Mouse (Mus musculus): ENCODE results near the gene Serpinb1c. TPM values are rescaled to one million over a fixed set of nuclear protein-coding genes. Genes with fewer than 3 reads are reported as not detected.

Gene Serpinb1c
- polyA plus RNA-seq (2014; fragmentation: Illumina TruSeq; extraction: RNeasy Lipid Tissue Mini Kit (QIAGEN cat#74804); ENCODE audit: low read depth, low replicate concordance), result not detected

DNA sequence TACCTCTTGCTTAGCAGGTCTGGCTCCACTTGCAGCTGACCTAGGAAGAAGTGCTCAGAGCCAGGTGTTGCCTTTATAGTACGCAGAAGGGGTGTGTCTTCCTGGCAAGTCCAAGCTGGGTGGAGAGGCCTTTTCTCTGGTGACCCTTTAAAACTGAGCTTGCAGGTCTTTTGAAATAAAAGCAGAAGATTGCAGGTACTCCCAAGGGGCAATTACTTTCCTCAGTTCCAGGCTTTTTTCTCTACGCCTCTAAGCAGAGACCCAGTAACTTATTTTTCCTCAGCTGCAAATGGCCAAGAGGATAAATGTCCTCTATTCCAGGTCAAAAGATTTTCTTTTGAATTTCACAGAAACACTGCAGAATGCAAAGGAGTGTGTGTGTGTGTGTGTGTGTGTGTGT, at the start of gene Serpinb1c:
Gene Serpinb1c (minus strand): TSS at position 101 of the 400 bp plus-strand sequence.

DNA sequence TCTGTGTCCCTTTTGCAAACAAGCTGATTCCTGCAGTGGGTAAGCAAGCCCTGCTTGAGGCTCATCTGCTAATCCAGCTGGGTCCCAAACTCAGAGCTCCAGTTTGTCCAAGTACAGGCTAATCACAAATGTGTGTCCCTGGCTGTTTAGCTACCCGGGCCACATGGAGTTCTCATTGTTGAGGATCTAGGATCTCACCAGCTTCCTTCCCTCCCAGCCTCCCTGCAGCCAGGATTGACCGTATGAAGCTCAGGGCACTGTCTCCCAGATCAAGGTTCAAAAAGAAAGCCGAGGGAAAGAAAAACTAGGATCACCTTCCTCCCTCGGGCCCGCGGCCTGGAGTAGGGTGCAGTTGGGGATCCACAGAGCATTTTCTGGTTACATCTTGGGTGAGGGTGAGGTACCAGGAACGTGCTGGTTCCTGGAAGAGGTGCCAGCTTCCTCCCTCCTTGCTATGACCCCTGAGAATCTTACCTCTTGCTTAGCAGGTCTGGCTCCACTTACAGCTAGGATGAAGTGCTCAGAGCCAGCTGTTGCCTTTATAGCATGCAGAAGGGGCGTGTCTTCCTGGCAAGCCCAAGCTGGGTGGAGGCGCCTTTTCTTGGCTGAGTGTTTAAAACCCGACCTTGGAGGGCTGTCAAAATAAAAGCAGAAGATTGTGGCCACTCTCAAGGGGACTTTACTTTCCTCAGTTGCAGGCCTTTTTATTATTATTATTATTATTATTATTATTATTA, 47.2 kb downstream of the Serpinb1c start, which contains the start of gene Serpinb1a:
Gene Serpinb1a (minus strand): TSS at position 518 of the 737 bp plus-strand sequence.

Other genes with a start within 250 kb of the Serpinb1c start
- 0.20 TPM for gene Mylk4, start 114.3 kb downstream of the Serpinb1c start, polyA plus RNA-seq (2014; fragmentation: Illumina TruSeq; extraction: RNeasy Lipid Tissue Mini Kit (QIAGEN cat#74804); ENCODE audit: low read depth, low replicate concordance)
- 15.9 TPM for gene Wrnip1, start 96.2 kb downstream of the Serpinb1c start, polyA plus RNA-seq (2014; fragmentation: Illumina TruSeq; extraction: RNeasy Lipid Tissue Mini Kit (QIAGEN cat#74804); ENCODE audit: low read depth, low replicate concordance)
- not detected for gene D930007J09Rik, start 95.4 kb downstream of the Serpinb1c start, polyA plus RNA-seq (2014; fragmentation: Illumina TruSeq; extraction: RNeasy Lipid Tissue Mini Kit (QIAGEN cat#74804); ENCODE audit: low read depth, low replicate concordance)
- 32.9 TPM for gene Serpinb1a, start 47.0 kb downstream of the Serpinb1c start, polyA plus RNA-seq (2014; fragmentation: Illumina TruSeq; extraction: RNeasy Lipid Tissue Mini Kit (QIAGEN cat#74804); ENCODE audit: low read depth, low replicate concordance)
- 33.2 TPM for gene Serpinb6b, start 67.0 kb upstream of the Serpinb1c start, polyA plus RNA-seq (2014; fragmentation: Illumina TruSeq; extraction: RNeasy Lipid Tissue Mini Kit (QIAGEN cat#74804); ENCODE audit: low read depth, low replicate concordance)
- 72.2 TPM for gene Serpinb9, start 105.0 kb upstream of the Serpinb1c start, polyA plus RNA-seq (2014; fragmentation: Illumina TruSeq; extraction: RNeasy Lipid Tissue Mini Kit (QIAGEN cat#74804); ENCODE audit: low read depth, low replicate concordance)
- not detected for gene Serpinb9b, start 129.2 kb upstream of the Serpinb1c start, polyA plus RNA-seq (2014; fragmentation: Illumina TruSeq; extraction: RNeasy Lipid Tissue Mini Kit (QIAGEN cat#74804); ENCODE audit: low read depth, low replicate concordance)
- not detected for gene Serpinb1b, start 180.4 kb upstream of the Serpinb1c start, polyA plus RNA-seq (2014; fragmentation: Illumina TruSeq; extraction: RNeasy Lipid Tissue Mini Kit (QIAGEN cat#74804); ENCODE audit: low read depth, low replicate concordance)